Mouse (Mus musculus) naive thymus-derived CD4-positive, alpha-beta T cell, adult 2 months (primary cell): ENCODE measurements around the gene Etv5.

ENCODE experiments used
- DNase-seq: peaks from one replicate; pipeline ENCODE4 v3.0.0-alpha.2; 2011; ENCODE audit warnings: low read depth

Etv5 gene

DNA sequence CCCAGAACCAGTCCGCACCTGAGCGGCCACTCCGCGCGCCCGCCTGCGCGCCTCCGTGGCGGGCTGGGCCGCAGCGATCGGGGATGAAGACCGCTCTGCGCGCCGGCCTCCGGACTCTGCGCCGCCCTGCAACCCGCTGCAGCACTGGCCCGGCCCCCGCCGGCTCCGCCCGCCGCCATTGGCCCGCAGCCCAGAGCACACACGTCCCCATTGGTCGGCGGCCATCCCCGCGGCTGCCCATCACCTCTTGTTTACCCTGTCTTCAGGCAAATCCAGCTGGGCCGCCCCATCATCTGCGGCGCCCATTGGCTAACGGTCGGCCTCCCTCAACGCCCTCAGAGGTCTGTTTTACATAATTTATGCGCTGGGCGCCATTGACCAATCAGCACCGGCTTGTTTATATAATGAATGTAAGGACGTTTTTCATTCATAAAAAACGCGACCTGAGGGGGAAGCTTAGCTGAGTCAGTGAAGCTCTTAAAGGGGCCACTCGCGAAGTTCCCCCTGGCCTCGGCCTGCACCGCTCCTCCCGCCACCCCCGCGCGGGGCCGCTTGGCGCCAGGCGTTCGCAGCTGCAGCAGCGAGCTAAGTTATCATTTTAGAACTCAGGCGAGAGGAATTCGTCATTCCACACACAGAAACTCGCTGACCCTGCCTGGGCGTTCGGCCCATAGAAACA lies at the start of gene Etv5:
TSS of gene Etv5 (minus strand) at position 221 of the 679 bp plus-strand sequence.
- DNase-seq, result peak; percentile 97

GRCm38 (mm10) chr16:22483900-22484299 lies 44.4 kb upstream of the Etv5 start:
- no peak for DNase-seq

- no peak for DNase-seq
Measured at GRCm38 (mm10) chr16:22479322-22479721, 39.8 kb upstream of the Etv5 start.

DNA sequence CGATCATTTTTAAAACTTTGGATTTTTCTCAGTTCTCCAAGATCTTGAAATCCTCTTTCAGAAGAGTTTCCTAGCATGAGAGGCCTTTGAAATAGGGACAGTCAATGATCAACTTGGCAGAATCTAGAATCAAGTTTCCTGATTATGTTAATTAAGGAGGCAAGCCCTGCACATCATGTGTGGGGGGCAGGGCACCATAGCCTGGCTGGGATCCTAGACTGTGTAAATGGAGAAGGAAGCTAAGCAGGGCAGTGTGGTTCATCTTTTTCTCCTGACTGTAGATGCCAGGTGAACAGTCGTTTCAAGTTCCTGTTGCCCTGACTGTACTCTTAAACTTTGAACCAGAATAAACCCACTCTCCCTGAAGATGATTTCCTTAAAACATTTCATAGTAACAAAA lies 32.2 kb upstream of the Etv5 start:
- no peak for DNase-seq

GRCm38 (mm10) chr16:22469385-22469784 lies 29.9 kb upstream of the Etv5 start:
- no peak for DNase-seq

DNA sequence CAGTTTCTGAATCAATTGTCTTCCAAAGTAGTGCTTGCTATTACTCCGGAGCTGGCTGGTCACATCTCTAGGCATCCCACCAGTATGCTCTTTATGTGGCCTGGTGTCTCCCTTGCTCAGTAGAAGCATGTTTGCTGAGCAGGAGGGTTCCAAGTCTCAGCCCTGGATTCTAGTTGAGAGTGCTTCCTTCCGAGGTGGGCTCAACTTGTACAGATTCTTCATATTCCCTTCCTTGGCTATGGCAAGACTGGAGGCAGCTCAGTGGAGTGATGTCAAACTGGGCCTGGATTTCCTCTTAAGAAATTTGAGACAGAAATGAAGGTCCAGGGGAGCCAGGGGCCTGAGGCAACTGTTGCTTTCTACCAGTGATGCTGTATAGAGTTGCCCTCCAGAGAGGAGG lies 27.6 kb upstream of the Etv5 start:
- no peak for DNase-seq

- DNase-seq, result peak; percentile 87
Measured at GRCm38 (mm10) chr16:22466381-22466780, 26.9 kb upstream of the Etv5 start.

GRCm38 (mm10) chr16:22462220-22462619 lies 22.7 kb upstream of the Etv5 start:
- DNase-seq, result no peak

- DNase-seq, result peak; percentile 59
Measured at GRCm38 (mm10) chr16:22461728-22462127, 22.2 kb upstream of the Etv5 start.

DNA sequence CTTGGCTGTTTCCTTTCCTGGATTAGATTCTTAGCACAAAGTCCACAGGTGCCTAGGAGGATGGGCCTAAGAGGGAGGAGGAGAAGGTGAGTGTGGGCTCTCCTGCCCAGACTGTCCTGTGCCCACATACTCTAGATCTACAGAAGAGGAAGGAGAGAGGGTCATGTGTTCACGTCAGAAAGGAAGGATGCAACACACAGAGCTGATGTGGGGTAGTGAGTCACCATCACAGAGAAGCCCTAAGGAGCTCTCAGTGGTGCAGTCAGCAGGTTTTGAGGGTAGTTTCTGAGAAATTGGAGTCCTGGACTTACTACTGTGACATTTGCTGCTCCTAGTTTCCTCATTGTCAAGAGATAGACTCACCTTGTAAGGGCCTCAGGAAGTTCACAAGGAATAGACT lies 21.4 kb upstream of the Etv5 start:
- peak; percentile 26 for DNase-seq

DNA sequence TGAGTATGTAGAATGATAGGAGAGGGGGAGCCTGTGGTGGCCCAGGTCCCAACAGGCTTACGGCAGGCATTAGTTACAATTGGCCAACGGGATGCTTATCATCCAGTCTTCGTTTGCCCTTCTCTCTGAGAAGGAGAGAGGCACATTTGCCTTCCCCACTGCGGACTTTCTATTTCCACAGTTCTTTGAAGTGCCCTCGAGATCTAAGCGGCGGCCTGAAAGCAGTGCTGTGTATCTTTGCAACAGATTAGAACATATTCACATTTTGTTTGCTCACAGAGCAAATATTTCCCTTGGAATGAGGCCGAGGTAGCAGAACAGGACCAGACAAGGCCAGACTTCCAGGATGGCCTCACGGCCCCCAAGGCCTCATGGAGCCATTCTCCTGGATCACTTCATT lies 12.6 kb upstream of the Etv5 start:
- DNase-seq, result no peak

DNA sequence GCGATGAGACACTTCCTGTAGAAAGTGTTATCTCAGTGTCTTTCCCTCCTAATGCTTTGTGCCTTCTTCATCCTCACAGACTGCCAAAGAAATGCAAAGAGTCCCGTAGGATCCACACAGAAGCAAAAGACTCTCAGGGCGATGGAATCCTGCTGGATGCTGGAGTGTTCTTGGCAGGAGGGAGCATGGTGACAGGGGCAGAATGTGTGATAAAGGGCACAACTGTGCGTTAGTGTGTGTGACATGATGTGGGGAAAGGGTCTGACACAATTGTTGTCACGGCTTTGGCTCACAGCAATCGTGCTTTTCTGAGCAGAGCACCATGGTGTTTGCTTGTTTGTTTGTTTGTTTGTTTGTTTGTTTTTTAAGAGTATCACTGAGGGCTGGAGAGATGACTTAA lies 8.6 kb upstream of the Etv5 start:
- no peak for DNase-seq

GRCm38 (mm10) chr16:22444786-22445185 lies 5.3 kb upstream of the Etv5 start:
- no peak for DNase-seq

DNA sequence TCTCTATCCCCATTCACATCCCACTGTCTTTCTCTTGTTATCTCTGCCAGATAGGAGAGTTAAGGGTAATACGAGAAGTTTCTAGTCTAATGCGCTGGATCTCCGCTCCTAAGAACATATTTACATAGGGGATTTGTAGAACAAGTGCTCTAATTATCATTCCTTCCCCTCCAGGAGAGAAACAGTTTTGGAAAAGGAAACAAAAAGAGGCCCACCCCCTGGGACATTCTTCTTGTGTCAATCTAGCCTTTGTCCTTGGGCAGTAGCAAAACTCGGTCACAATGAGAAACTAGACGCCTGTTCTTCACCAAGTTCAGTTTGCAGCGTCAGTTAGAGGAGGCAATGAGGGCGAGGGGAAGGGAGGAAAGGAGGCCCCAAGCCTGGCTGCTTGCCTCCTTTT lies 2.7 kb upstream of the Etv5 start:
- no peak for DNase-seq

DNA sequence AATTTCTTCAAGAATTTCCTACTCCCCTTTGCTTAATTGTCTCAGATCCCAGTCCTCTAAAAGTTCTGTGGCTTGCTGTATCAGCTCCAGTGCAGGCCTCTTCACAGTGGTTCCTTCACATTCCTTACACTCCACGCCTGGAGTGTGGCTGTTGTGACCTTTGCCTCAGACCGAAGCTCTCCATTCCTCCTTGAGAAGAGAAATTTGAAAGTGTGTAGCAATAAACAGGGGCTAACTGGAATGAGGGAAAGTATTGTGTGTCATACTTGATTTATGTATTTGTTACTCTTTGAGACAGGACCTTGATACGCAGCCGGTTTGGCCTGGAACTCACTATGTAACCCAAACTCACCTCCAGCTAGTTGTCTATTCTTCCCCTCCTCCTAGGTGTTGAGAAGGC lies 1.8 kb upstream of the Etv5 start:
- no peak for DNase-seq

DNA sequence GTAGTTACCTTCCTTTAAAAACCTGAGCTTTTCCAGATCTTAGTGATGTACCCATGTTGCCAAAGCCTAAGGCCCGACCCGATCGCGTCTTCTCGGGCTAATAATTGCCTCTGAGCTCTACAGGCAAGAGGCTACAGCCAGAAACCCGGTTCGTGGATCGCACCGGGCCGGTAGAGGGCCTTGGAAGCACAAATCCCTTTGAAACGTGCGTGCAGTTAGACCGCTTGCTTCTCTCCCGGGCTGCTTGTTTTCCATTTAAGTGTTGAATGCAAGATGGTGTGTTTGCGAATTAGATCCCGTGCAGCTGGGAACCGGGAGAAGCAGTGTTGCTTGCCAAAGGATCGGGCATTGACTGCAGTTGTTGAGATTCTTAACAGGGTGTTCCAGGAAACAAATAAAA lies 750 bp upstream of the Etv5 start:
- DNase-seq, result peak; percentile 52

- DNase-seq, result peak; percentile 56
Measured at GRCm38 (mm10) chr16:22438441-22439373, 812 bp downstream of the Etv5 start.

- no peak for DNase-seq
Measured at GRCm38 (mm10) chr16:22436106-22436505, 3.4 kb downstream of the Etv5 start.

DNA sequence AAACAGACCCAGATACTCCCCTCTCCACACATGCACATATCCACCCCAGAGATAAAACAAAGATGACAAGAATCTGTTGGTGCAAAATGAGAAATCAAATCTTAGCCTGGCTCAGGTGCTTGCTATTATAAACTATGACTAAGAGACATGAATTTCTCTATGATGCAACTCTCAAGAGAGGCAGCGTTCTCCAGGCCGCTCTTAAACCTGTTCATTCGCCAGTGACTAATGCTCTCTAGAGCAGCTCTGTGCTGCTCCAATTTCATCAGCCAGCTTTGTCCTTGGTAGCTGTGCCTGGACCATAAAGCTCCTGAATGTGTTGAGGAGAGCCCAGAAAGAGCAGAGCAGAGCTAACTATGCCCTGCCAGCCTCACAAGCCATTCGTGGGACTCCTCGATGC lies 5.0 kb downstream of the Etv5 start:
- no peak for DNase-seq

DNA sequence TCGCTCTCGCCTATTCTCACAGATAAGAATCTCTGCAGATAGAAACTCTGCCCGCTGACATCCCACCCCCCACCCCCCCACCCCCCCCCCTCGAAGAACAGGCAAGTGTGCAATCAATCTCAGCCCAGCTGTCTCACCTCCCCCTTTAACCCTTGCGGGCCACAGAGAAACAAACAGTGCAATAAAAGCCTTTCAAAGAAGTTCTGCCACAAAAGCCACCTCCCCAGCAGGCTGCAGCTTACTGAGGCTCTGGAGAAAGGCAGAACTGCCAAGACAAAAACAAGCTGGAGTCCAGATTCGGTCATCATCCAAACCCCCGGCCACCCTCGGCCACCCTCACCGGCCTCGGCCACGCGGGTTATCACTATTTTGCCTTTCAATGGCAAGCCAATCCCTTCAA lies 5.6 kb downstream of the Etv5 start:
- no peak for DNase-seq

- DNase-seq, result peak; percentile 64
Measured at GRCm38 (mm10) chr16:22431773-22432172, 7.7 kb downstream of the Etv5 start.

GRCm38 (mm10) chr16:22431335-22431734 lies 8.2 kb downstream of the Etv5 start:
- peak; percentile 20 for DNase-seq

GRCm38 (mm10) chr16:22430211-22430951 lies 9.1 kb downstream of the Etv5 start:
- DNase-seq, result no peak
